Mouse (Mus musculus) stomach, postnatal 0 days (tissue): ENCODE results near the gene Pcsk1. TPM values are rescaled to one million over a fixed set of nuclear protein-coding genes. Genes with fewer than 3 reads are reported as not detected.

ENCODE experiments used
- ATAC-seq: fragments of 200-750 bp; cut with Nextera tagmentation; 2 replicates; pipeline ENCODE4 v1.8.0; 2017; ENCODE audit not compliant: low FRiP score, low TSS enrichment
- DNase-seq: peaks from one replicate; pipeline ENCODE4 v3.0.0-alpha.2; 2016; ENCODE audit warnings: low spot score
- H3K27ac ChIP-seq: fragments of 300-500 bp; sonication (generic); replicated peaks from 2 replicates; pipeline ENCODE4 v1.5.1; 2014; ENCODE audit warnings: mild to moderate bottlenecking, control low read depth
- H3K27me3 ChIP-seq: fragments of 300-500 bp; sonication (generic); 2 replicates; pipeline ENCODE4 v1.6.1; 2014; ENCODE audit warnings: low read length; ENCODE audit not compliant: control insufficient read depth, insufficient read depth
- H3K36me3 ChIP-seq: fragments of 300-500 bp; sonication (generic); 2 replicates; pipeline ENCODE4 v1.6.1; 2014; ENCODE audit warnings: low read length, mixed read lengths; ENCODE audit not compliant: control insufficient read depth, insufficient read depth
- H3K4me1 ChIP-seq: fragments of 300-500 bp; sonication (generic); replicated peaks from 2 replicates; pipeline ENCODE4 v1.6.1; 2014; ENCODE audit warnings: antibody characterized with exemption; ENCODE audit not compliant: control insufficient read depth, insufficient read depth
- H3K4me2 ChIP-seq: fragments of 300-500 bp; sonication (generic); replicated peaks from 2 replicates; pipeline ENCODE4 v1.6.1; 2014; ENCODE audit warnings: low read depth, mild to moderate bottlenecking, control low read depth, moderate library complexity
- H3K4me3 ChIP-seq: fragments of 300-500 bp; sonication (generic); 2 replicates; pipeline ENCODE4 v1.5.1; 2014; ENCODE audit warnings: low read depth, low read length, control low read depth
- H3K9ac ChIP-seq: fragments of 300-500 bp; sonication (generic); 2 replicates; pipeline ENCODE4 v1.6.1; 2014; ENCODE audit warnings: mild to moderate bottlenecking, low read length, control low read depth, mixed read lengths
- H3K9me3 ChIP-seq: fragments of 300-500 bp; sonication (generic); 2 replicates; pipeline ENCODE4 v1.6.1; 2016; ENCODE audit warnings: low read length; ENCODE audit not compliant: control insufficient read depth
- CTCF ChIP-seq: IDR thresholded peaks from 2 replicates; pipeline ENCODE4 v1.5.1; 2016; ENCODE audit warnings: antibody characterized with exemption, low read depth, mild to moderate bottlenecking, moderate library complexity
- EP300 ChIP-seq: optimal IDR thresholded peaks from 2 replicates; pipeline ENCODE3; 2016; ENCODE audit warnings: antibody characterized with exemption
- WGBS: fragments of 180-500 bp; shearing (Covaris S2); extraction: QIAGEN DNeasy Blood & Tissue Kit; methylation state at CpG from one replicate; pipeline ENCODE4 v1.1.7; 2014; 5-methylcytosine and 5-hydroxymethylcytosine counted together
- polyA plus RNA-seq: library from polyadenylated mRNA; unstranded; fragments of >200 nt; fragmentation: Nextera tagmentation; extraction: Ambion mirVana; gene quantifications from 2 replicates; pipeline ENCODE4 v1.2.1, GENCODE M21; 2015

Gene Pcsk1
- polyA plus RNA-seq, 1 experiment from 2014 or later = 1.0 TPM

- H3K4me2 ChIP-seq = no peak overlapping the region
- H3K4me1 ChIP-seq = no peaks in the 10 kb centered on the region
- no peaks in the 10 kb centered on the region for H3K27me3 ChIP-seq
- no peak overlapping the region for H3K27ac ChIP-seq
- H3K4me3 ChIP-seq = no peak overlapping the region
- DNase-seq = no peak
- no peaks in the 10 kb centered on the region for H3K9me3 ChIP-seq
- TF ChIP-seq EP300 (no peak), CTCF (no peak)
- no peak overlapping the region for H3K9ac ChIP-seq
- no peaks in the 10 kb centered on the region for H3K36me3 ChIP-seq
- no peak for ATAC-seq
- 33% methylated on average over 1 of the region's 1 CpGs for WGBS
Measured at GRCm38 (mm10) chr13:75163408-75163807, 73.8 kb downstream of the Pcsk1 start.
